In genomic region chr17:47973563-47974472, GRCm38 (mm10) we compare ENCODE assay signal across 8 mouse cellular contexts. TPM values are rescaled to one million over a fixed set of nuclear protein-coding genes. Genes with fewer than 3 reads are reported as not detected.
DNase-seq lines count a peak whose midpoint lies in the region; ATAC-seq and TF ChIP-seq lines count a peak whose summit lies in the region.

No protein-coding gene starts in this region.

- no peaks in the 10 kb centered on the region for H3K27me3 ChIP-seq in limb, embryonic 14.5 days (ENCODE audit: control insufficient read depth, insufficient read depth, low read length)
- peaks cover 20% of the 10 kb centered on the region for H3K27me3 ChIP-seq in midbrain, embryonic 15.5 days (replicated peaks)
- H3K27me3 ChIP-seq in testis, adult 2 months (ENCODE audit: control insufficient read depth, insufficient read depth, low read length), result no peaks in the 10 kb centered on the region

- H3K27ac ChIP-seq in limb, embryonic 14.5 days (replicated peaks; ENCODE audit: low read depth, low read length), result peak overlapping the region; percentile 88
- H3K27ac ChIP-seq in midbrain, embryonic 15.5 days, result peak overlapping the region; percentile 8; the same call in 1 of the 2 replicates
- peak overlapping the region; percentile 30 for H3K27ac ChIP-seq in testis, adult 2 months (ENCODE audit: control insufficient read depth, insufficient read depth, low read depth, low read length)

- H3K9ac ChIP-seq in limb, embryonic 14.5 days (ENCODE audit: low read depth, low read length, severe bottlenecking), result peak overlapping the region; percentile 42
- H3K9ac ChIP-seq in midbrain, embryonic 15.5 days, result peak overlapping the region; percentile 42; the same call in 1 of the 2 replicates

- peak overlapping the region; percentile 72 for H3K4me2 ChIP-seq in limb, embryonic 14.5 days (replicated peaks; ENCODE audit: low read depth, low read length, severe bottlenecking)
- peak overlapping the region; percentile 74 for H3K4me2 ChIP-seq in midbrain, embryonic 15.5 days

- intact Hi-C loops in gastrocnemius, postnatal 36 days (cut with DNase I), result no loop called here

- 8% methylated on average over 58 of the region's 61 CpGs for WGBS in limb, embryonic 14.5 days
- 3% methylated on average over 61 of the region's 61 CpGs for WGBS in midbrain, embryonic 15.5 days

- H3K36me3 ChIP-seq in limb, embryonic 14.5 days (ENCODE audit: control insufficient read depth, insufficient read depth, low read length), result no peaks in the 10 kb centered on the region
- no peaks in the 10 kb centered on the region for H3K36me3 ChIP-seq in midbrain, embryonic 15.5 days (replicated peaks)
- H3K36me3 ChIP-seq in testis, adult 2 months (ENCODE audit: control insufficient read depth, insufficient read depth, low read length), result no peaks in the 10 kb centered on the region

- no peaks in the 10 kb centered on the region for H3K9me3 ChIP-seq in limb, embryonic 14.5 days (ENCODE audit: control insufficient read depth, low read length)
- H3K9me3 ChIP-seq in midbrain, embryonic 15.5 days, result no peaks in the 10 kb centered on the region

- peak overlapping the region; percentile 31 for H3K4me3 ChIP-seq in limb, embryonic 14.5 days (replicated peaks; ENCODE audit: low read length)
- peak overlapping the region; percentile 39 for H3K4me3 ChIP-seq in midbrain, embryonic 15.5 days
- H3K4me3 ChIP-seq in testis, adult 2 months (ENCODE audit: control insufficient read depth, low read depth, low read length), result peak overlapping the region; percentile 14

- H3K4me1 ChIP-seq in limb, embryonic 14.5 days (ENCODE audit: control insufficient read depth, insufficient read depth, low read length), result peaks cover 37% of the 10 kb centered on the region
- H3K4me1 ChIP-seq in midbrain, embryonic 15.5 days, result peaks cover 34% of the 10 kb centered on the region
- H3K4me1 ChIP-seq in testis, adult 2 months (ENCODE audit: control insufficient read depth, insufficient read depth, low read length), result peaks cover 27% of the 10 kb centered on the region

- DNase-seq in cerebellum, postnatal 10 days, result peak; percentile 61 to 70
- no peak for DNase-seq in cerebellum, adult 8-10 months
- DNase-seq in cerebellum, postnatal 25 days, result peak; percentile 25 to 48
- peak; percentile 67 to 81 for DNase-seq in gastrocnemius, postnatal 36 days
- DNase-seq in limb, embryonic 14.5 days (ENCODE audit: low spot score), result peak; percentile 85

- TF ChIP-seq POLR2A in limb, embryonic 14.5 days (IDR thresholded peaks at IDR 0.05; ENCODE audit: borderline replicate concordance, extremely low read depth, insufficient read depth, insufficient read length), result no peak
- TF ChIP-seq POLR2A in testis, adult 2 months (IDR thresholded peaks at IDR 0.05; ENCODE audit: control insufficient read depth, low read depth, low read length), result peak; percentile 50; the same call in 1 of the 2 replicates

- no peak for TF ChIP-seq CTCF in testis, adult 2 months (IDR thresholded peaks at IDR 0.05; ENCODE audit: control insufficient read depth, insufficient read depth, insufficient replicate concordance, low read depth, low read length)

- ATAC-seq in inflammation-experienced regulatory T-cells, adult 6 months, result peak; percentile 17
- peak; percentile 72 for ATAC-seq in limb, embryonic 14.5 days (ENCODE audit: low FRiP score, low read depth)
- peak; percentile 37 for ATAC-seq in midbrain, embryonic 15.5 days (replicated peaks)

RNA-seq across cellular contexts. Expression of gene Foxp4, which starts 49.4 kb away (rescaled TPM):
- 1 to 10 TPM; 6.1 to 7.0 TPM for total RNA-seq in gastrocnemius, postnatal 36 days (2021)
- 1 to 10 TPM; 1.9 to 5.7 (median 4.4) TPM for polyA plus RNA-seq in inflammation-experienced regulatory T-cells, adult 6 months (2017; shearing (Covaris generic))
- polyA plus RNA-seq in limb, embryonic 14.5 days (2012; rRNA removed), result 104 and 165 TPM in 2 replicates
- 38.6 and 46.0 TPM in 2 replicates for polyA plus RNA-seq in limb, embryonic 14.5 days (2014; fragmentation: Nextera tagmentation; extraction: Ambion mirVana)
- polyA plus RNA-seq in midbrain, embryonic 15.5 days (2015; fragmentation: Nextera tagmentation; extraction: Ambion mirVana), result 43.3 and 46.6 TPM in 2 replicates
- polyA plus RNA-seq in testis, adult 2 months (2012; rRNA removed), result 7.6 and 7.8 TPM in 2 replicates

Comparison
In these comparisons a context has a peak if more than half of its experiments do, and no peak if none do; other contexts are left out.
1. ATAC-seq: peak in every context shown above with its lines; median percentile 72 in limb, embryonic 14.5 days; 37 in midbrain, embryonic 15.5 days; 17 in inflammation-experienced regulatory T-cells, adult 6 months.
2. H3K27ac ChIP-seq: peak in every context shown above with its lines; median percentile 88 in limb, embryonic 14.5 days; 30 in testis, adult 2 months; 8 in midbrain, embryonic 15.5 days.